Mouse (Mus musculus) neural tube, embryonic 11.5 days (tissue): ENCODE data around the gene Adgra1. TPM values are rescaled to one million over a fixed set of nuclear protein-coding genes. Genes with fewer than 3 reads are reported as not detected.

Experiments
- polyA plus RNA-seq: library from polyadenylated mRNA; unstranded; fragments of >200 nt; fragmentation: Nextera tagmentation; extraction: Ambion mirVana; gene quantifications from 2 replicates; pipeline ENCODE4 v1.2.1, GENCODE M21; 2014

Gene Adgra1
- polyA plus RNA-seq, 1 experiment from 2014 or later, result 9.9 TPM

Other genes starting within 250 kb of the Adgra1 start
- gene Cfap46, start 150.4 kb upstream of the Adgra1 start, polyA plus RNA-seq, result 0.50 and 0.73 TPM in 2 replicates
- gene Kndc1, start 60.5 kb downstream of the Adgra1 start, polyA plus RNA-seq, result 1.2 TPM in 2 replicates
- gene Utf1, start 109.6 kb downstream of the Adgra1 start, polyA plus RNA-seq, result not detected in 2 replicates
- gene 6430531B16Rik, start 144.6 kb downstream of the Adgra1 start, polyA plus RNA-seq, result 0.51 TPM in 1 of 2 replicates, not detected in the other
- 2.0 and 3.0 TPM in 2 replicates for gene Adam8, start 158.4 kb downstream of the Adgra1 start, polyA plus RNA-seq
- 39.6 and 47.7 TPM in 2 replicates for gene Zfp511, start 202.2 kb downstream of the Adgra1 start, polyA plus RNA-seq
- 73.9 and 83.4 TPM in 2 replicates for gene Tubgcp2, start 202.5 kb downstream of the Adgra1 start, polyA plus RNA-seq
- 93.7 and 103 TPM in 2 replicates for gene Msx3, start 214.9 kb downstream of the Adgra1 start, polyA plus RNA-seq
- gene Caly, start 248.4 kb downstream of the Adgra1 start, polyA plus RNA-seq, result 9.4 and 11.4 TPM in 2 replicates